Mouse (Mus musculus) megakaryocyte, embryonic 14.5 days (primary cell): Measurements from ENCODE around the gene Grm5.

ENCODE experiments used
- FLI1 ChIP-seq: IDR thresholded peaks from 2 replicates; pipeline ENCODE4 v1.6.1; 2012; ENCODE audit warnings: low read length, inconsistent platforms, mixed read lengths
- GATA1 ChIP-seq: IDR thresholded peaks from 3 replicates; pipeline ENCODE4 v1.6.1; 2012; ENCODE audit warnings: mixed read lengths, low read length, inconsistent platforms, borderline replicate concordance

DNA sequence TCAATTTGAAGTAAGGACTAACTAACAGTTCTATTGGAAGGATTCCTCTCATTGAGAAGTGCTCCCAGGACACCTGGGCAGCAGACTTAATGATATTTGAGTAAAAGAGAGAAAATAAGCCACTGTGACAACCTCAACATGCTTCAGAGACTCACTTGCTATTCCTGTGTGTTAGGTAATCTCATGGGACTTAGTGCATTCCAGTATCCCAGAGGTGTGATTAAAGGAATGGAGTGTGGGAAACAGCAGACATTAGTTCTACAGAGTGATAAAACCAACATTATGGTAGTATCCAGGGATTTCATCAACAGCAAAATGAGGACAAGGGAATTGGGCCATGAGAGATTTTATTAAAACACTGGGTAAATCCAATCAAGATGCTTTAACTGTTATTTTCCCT is 205.0 kb downstream of the Grm5 start:
- TF ChIP-seq GATA1 (no peak), FLI1 (no peak)
